Mouse (Mus musculus) cerebellum, adult 2 months (tissue): ENCODE measurements at regions not wholly inside any gene's neighbourhood (a gene's known extent, or its start where the extent isn't known, plus 50 kb on each side); places are given as distances from the start of the nearest gene placed in this dataset.

Experiments used
- DNase-seq, 2 experiments: peaks; one replicate each; pipeline ENCODE4 v3.0.0; 2021
- H3K27ac ChIP-seq: fragments of 200-500 bp; 2 replicates; pipeline ENCODE4 v1.5.1; 2012; ENCODE audit warnings: low read length, control low read depth, inconsistent platforms; ENCODE audit not compliant: insufficient read depth
- H3K27me3 ChIP-seq: fragments of 200-500 bp; 2 replicates; pipeline ENCODE4 v1.6.1; 2012; ENCODE audit warnings: inconsistent platforms, mild to moderate bottlenecking, low read length, moderate library complexity; ENCODE audit not compliant: control insufficient read depth, insufficient read depth
- H3K4me1 ChIP-seq: fragments of 200-500 bp; 2 replicates; pipeline ENCODE4 v1.6.1; 2011; ENCODE audit warnings: low read length; ENCODE audit not compliant: control insufficient read depth, insufficient read depth
- H3K4me3 ChIP-seq: fragments of 200-500 bp; replicated peaks from 2 replicates; pipeline ENCODE3; 2011; ENCODE audit warnings: mild to moderate bottlenecking, low read depth, low read length, control low read depth; ENCODE audit not compliant: insufficient read depth
- CTCF ChIP-seq: fragments of 200-500 bp; IDR thresholded peaks from 2 replicates; pipeline ENCODE4 v1.5.1; 2011; ENCODE audit warnings: low read depth, mild to moderate bottlenecking, control low read depth, low read length, moderate library complexity, borderline replicate concordance; ENCODE audit not compliant: insufficient read depth
- POLR2A ChIP-seq: fragments of 200-500 bp; IDR thresholded peaks from 2 replicates; pipeline ENCODE4 v1.6.1; 2011; ENCODE audit warnings: low read length, control low read depth, borderline replicate concordance; ENCODE audit not compliant: insufficient read depth
- WGBS: fragments of 180-500 bp; shearing (Covaris S2); methylation state at CpG from one replicate; pipeline ENCODE4 v1.1.7; 2018; 5-methylcytosine and 5-hydroxymethylcytosine counted together

DNA sequence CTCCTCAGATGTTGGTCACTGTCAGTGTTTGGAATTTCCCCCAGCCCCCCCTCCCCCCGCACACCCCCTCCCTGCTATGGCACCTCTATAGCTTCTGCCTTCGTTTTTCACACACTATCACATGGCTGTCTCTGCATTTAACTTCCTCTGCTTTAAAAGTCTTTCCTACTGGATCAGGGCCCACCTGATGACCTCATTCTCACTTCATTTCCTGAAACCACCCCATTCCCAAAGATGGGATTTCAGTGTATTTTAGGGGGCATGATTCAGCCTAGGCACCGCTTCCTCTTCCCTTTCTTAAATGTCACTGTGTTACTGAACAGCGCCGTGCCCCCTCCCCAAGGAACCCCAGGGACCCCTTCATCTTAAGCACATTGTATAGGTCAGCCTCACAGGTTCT lies 103.7 kb downstream of the Ndufa10 start:
- WGBS = 93% methylated on average over 5 of the region's 5 CpGs
- Histone ChIP-seq H3K27ac (no peak overlapping the region), H3K27me3 (no peaks in the 10 kb centered on the region), H3K4me3 (no peak overlapping the region), H3K4me1 (peaks cover 12% of the 10 kb centered on the region)
- TF ChIP-seq CTCF (no peak), POLR2A (no peak)
- DNase-seq = no peak

DNA sequence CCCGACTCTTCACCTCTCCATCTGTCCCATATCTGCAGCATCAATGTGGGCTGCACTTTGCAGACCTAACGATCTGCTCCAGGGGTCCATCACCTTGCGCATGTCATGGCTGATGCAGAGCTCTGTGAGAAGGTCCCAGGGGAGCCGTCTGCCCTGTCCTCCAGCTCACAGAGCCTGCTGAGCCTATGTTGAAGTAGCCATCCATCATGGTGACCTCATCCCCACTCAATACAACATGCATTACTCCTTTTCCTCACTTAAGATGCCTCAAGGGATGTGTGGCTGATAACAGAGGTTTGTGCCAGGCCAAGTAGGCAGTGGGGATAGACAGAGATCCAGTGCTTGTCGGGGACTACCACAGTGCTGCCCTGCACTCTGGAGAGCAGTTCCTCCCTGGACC lies 107.4 kb downstream of the Ndufa10 start:
- no peak for TF ChIP-seq POLR2A
- no peak for TF ChIP-seq CTCF
- WGBS = 71% methylated on average over 5 of the region's 5 CpGs
- H3K4me3 ChIP-seq = no peak overlapping the region
- no peak overlapping the region for H3K27ac ChIP-seq
- peaks cover 6% of the 10 kb centered on the region; the same call in 1 of the 2 replicates for H3K4me1 ChIP-seq
- DNase-seq = no peak
- no peaks in the 10 kb centered on the region for H3K27me3 ChIP-seq

DNA sequence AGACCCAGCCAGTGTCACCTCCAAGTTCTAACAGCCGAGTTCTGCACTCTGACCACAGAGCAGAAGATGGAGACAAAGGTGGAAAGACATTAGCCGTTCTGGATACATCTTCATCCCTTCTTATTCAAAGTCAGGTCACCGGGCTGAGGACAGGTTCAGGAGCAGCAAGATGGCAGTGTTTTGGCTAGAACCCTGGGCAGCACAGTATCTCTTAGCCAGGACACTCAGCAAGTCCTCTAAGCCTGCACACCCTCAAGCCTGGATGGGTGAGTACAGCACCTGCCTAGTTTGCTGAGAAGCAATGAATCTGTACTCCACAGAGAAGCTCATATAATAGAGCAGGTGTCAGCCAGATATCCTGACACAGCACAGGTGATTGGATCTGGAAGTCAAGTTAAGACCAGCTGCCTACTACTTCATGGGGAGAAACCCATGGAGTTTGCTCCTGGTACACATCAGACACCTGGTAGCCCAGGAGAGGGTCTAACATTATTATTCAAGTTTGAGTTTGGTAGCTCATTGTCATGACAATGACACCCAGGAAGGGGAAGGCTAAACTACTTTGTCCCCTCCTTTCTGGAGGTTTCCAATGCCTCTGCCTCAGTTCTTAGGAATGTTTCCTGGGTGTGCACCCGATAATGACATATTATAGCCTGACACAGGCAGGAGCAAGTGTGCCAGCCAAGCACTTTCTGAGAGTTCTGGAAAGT lies 108.1 kb downstream of the Ndufa10 start:
- no peaks in the 10 kb centered on the region for H3K4me1 ChIP-seq
- no peak overlapping the region for H3K27ac ChIP-seq
- no peak for DNase-seq
- H3K27me3 ChIP-seq = no peaks in the 10 kb centered on the region
- WGBS = 78% methylated on average over 4 of the region's 4 CpGs
- TF ChIP-seq CTCF (no peak), POLR2A (no peak)
- H3K4me3 ChIP-seq = no peak overlapping the region

DNA sequence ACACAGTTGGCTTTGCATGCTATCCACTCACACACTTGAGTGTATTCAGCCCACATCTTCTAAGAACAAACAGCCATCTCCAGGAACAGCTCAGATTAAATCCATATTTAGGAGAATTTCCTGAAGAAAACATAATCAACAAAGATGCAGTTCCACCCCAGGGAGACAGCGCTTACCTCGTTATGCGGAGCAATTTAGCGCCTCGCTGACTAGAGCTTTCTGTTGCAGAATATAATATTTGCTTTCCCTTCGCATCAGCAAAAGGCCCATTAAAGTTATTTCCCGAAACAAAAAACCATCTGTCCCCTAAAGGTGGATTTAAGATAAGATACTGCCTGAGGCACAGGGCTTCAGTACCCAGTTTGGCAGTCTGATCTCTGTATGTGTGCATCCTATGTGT lies 112.0 kb downstream of the Ndufa10 start:
- DNase-seq = no peak
- no peak overlapping the region for H3K4me3 ChIP-seq
- H3K27me3 ChIP-seq = no peaks in the 10 kb centered on the region
- WGBS = 83% methylated on average over 7 of the region's 7 CpGs
- H3K4me1 ChIP-seq = peaks cover 3% of the 10 kb centered on the region; the same call in 1 of the 2 replicates
- no peak overlapping the region for H3K27ac ChIP-seq
- TF ChIP-seq CTCF (no peak), POLR2A (no peak)

DNA sequence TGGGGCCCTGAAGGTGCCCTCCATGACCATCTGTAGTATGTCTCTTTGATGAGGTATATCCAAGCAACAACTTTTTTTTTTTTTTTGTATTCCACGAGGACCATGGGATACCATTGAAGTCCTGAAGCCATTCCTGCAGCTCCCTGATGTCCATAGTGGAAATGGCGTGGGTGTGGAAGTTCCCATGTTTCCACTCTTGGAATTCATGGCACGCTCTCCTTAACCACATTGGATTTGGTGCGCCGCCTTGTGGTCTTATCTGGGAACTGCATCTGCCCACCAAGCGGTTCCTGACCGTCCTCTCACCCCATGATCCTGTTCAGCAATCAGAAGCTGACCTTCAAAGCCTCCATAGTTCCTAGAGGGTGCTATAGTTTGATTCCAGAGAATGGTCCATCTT lies 113.4 kb downstream of the Ndufa10 start:
- Histone ChIP-seq H3K4me3 (no peak overlapping the region), H3K27me3 (no peaks in the 10 kb centered on the region), H3K4me1 (peaks cover 3% of the 10 kb centered on the region; the same call in 1 of the 2 replicates), H3K27ac (no peak overlapping the region)
- TF ChIP-seq POLR2A (no peak), CTCF (peak; percentile 79)
- DNase-seq = peak; percentile 45 to 74
- WGBS = 8% methylated on average over 7 of the region's 7 CpGs

DNA sequence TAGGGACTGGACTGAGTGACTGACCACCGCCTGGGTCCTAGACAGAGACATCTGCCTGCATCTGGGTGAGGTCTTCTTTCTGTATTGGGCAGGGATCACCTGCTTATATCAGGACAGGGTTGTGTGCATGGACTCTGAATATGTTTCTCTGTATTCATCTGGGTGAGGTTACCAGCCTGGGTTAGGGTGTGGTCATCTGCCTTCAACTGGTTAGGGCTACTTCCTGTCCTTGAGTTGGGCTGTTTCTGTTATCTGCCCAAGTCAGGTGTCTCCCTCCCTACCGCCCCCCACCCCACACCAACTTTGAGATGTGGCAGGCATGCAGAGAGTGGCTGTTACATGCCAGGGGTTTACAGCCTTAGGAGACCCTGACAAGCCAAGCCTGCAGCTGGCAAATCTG lies 114.2 kb downstream of the Ndufa10 start:
- H3K27ac ChIP-seq = no peak overlapping the region
- WGBS = 90% methylated on average over 2 of the region's 2 CpGs
- TF ChIP-seq POLR2A (no peak), CTCF (no peak)
- no peaks in the 10 kb centered on the region for H3K27me3 ChIP-seq
- DNase-seq = no peak
- H3K4me1 ChIP-seq = peaks cover 3% of the 10 kb centered on the region; the same call in 1 of the 2 replicates
- H3K4me3 ChIP-seq = no peak overlapping the region

DNA sequence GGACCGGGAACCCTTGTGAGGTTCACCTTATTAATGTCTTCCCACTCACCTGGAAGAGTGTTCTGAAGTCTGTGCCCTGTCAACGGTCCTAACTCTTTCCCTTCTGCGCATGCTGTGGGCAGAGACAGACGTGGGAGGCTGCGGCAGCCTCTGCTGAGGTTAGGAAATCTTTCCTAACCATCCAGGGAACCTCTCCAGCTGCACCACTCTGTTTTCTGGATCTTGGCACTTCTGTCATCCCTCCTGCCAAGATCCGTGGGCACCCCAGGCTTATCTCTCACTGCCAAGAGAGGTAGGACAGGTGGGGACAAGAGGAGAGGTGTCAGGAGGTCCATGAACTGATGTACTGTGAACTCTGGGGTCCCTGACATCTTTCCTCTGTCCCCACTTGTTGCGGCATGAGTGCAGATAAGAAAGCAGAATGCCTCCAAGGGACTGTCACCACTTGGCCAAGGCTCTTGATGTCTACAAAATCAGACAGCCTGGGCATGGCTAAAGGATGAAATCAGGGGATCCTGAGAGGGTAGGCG lies 114.8 kb downstream of the Ndufa10 start:
- DNase-seq = no peak
- no peak overlapping the region for H3K4me3 ChIP-seq
- peaks cover 3% of the 10 kb centered on the region; the same call in 1 of the 2 replicates for H3K4me1 ChIP-seq
- WGBS = 64% methylated on average over 8 of the region's 8 CpGs
- H3K27me3 ChIP-seq = no peaks in the 10 kb centered on the region
- H3K27ac ChIP-seq = no peak overlapping the region
- TF ChIP-seq CTCF (no peak), POLR2A (no peak)
